30 mouse cellular contexts compared by ENCODE assay signal in genomic region chr11:8479858-8480257, GRCm38 (mm10).
"Had no signal": no experiment of that assay in that cellular context is flagged by ENCODE, and none has a peak within 500 bp of the region (broad histone marks: within the 10 kb centered on the region; RNA-seq: fewer than 3 reads in every experiment).

No protein-coding gene starts in this region.

- H3K27me3 ChIP-seq: heart, embryonic 12.5 days; heart, embryonic 13.5 days; heart, embryonic 15.5 days; hindbrain, embryonic 12.5 days; hindbrain, embryonic 13.5 days; hindbrain, embryonic 15.5 days; intestine, embryonic 15.5 days; kidney, embryonic 15.5 days had no signal

- H3K4me3 ChIP-seq: heart, embryonic 12.5 days; heart, embryonic 13.5 days; heart, embryonic 15.5 days; hindbrain, embryonic 10.5 days; hindbrain, embryonic 12.5 days; hindbrain, embryonic 13.5 days; hindbrain, embryonic 15.5 days; intestine, embryonic 15.5 days; kidney, embryonic 15.5 days; layer of hippocampus, adult 2 months; left cerebral cortex, adult 2 months had no signal

- H3K36me3 ChIP-seq: hindbrain, embryonic 12.5 days; hindbrain, embryonic 13.5 days; hindbrain, embryonic 15.5 days had no signal

- H3K9me3 ChIP-seq: heart, embryonic 12.5 days; heart, embryonic 13.5 days; heart, embryonic 15.5 days; hindbrain, embryonic 10.5 days; hindbrain, embryonic 12.5 days; hindbrain, embryonic 13.5 days; hindbrain, embryonic 15.5 days; intestine, embryonic 15.5 days; kidney, embryonic 15.5 days had no signal

- H3K27ac ChIP-seq: heart, embryonic 13.5 days; heart, embryonic 15.5 days; hindbrain, embryonic 10.5 days; hindbrain, embryonic 12.5 days; hindbrain, embryonic 13.5 days; hindbrain, embryonic 14.5 days; hindbrain, embryonic 15.5 days; hindbrain, postnatal 0 days; intestine, embryonic 15.5 days; kidney, embryonic 15.5 days; kidney, postnatal 0 days; layer of hippocampus, adult 2 months; left cerebral cortex, adult 2 months had no signal

- DNase-seq: heart, postnatal 10 days; heart, postnatal 14 days; heart, postnatal 36 days; heart, postnatal 4 days; kidney, adult 11 months; kidney, adult 18-20 months; kidney, adult 2 months; kidney, adult 8-10 months; kidney, adult 9 months; kidney, postnatal 10 days; kidney, postnatal 14 days; kidney, postnatal 25 days; kidney, postnatal 36 days; kidney, postnatal 4 days; layer of hippocampus, adult 9-11 months; layer of hippocampus, postnatal 36 days had no signal
